Mouse (Mus musculus): ENCODE data around the gene Abcc4. TPM values are rescaled to one million over a fixed set of nuclear protein-coding genes. Genes with fewer than 3 reads are reported as not detected.
A peak's percentile ranks its signal among the peaks of the same experiment; 100 is the strongest.

Abcc4 gene
- 2.0 and 3.7 TPM in 2 replicates for polyA plus RNA-seq (2015; fragmentation: Nextera tagmentation; extraction: Ambion mirVana)

DNA sequence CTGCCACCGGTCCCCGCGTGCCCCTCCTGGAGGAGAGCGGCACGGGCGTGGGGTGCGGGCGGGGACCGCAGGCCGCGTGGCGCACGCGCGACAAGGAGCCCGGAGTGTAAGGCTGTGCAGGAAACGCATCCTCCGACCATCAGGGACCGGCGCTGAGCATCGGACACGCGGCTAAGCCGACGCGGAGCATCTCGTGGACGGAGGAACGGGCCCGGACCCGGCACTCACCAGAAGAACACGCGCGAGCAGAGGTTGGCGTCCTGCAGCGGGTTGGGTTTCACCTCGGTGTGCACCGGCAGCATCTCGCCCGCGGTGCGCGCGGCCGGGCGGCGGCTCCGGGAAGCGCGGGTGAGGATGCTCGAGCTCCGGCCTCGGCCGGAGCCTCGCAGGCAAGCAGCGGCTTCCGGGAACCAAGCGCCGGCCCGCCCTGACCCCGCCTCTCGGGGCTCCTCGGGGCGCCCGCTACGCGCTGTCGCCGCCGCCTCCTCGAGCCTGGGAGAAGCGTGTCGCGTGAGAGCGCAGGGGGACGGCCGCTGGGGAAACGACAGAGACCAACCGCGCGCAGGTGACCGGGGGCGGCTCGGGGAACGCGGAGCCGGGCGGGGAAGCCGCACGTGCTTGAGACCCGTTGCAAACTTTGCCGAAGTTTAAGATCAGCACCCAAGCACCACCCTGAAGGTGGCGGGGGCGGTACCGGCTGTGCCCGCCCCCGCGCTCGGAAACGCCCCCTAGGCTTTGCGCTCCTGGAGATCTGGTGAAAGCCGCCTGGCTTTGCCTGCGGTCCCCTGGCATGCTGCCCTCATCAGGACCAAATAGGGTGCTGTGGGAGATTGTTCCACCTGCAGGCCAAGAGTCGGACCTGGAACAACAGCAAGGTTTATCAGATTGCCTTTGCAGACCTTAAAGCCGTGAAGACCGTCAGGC, at the start of gene Abcc4:
Abcc4 (minus strand) TSS at position 412 of the 924 bp plus-strand sequence.
- peak within 1 kb of the TSS; percentile 67 for H3K4me3 ChIP-seq
- H3K9me3 ChIP-seq, result no peaks in the 10 kb centered on the region
- under 1% methylated on average over 106 of the region's 106 CpGs for WGBS
- peak; percentile 45 for ATAC-seq (ENCODE audit: insufficient number of reproducible peaks, insufficient read depth, low FRiP score, low TSS enrichment, low read depth)
- H3K4me1 ChIP-seq, result peaks cover 20% of the 10 kb centered on the region
- peaks cover 51% of the 10 kb centered on the region for H3K27me3 ChIP-seq
- peak within 1 kb of the TSS; percentile 74 for H3K9ac ChIP-seq
- peak within 1 kb of the TSS; percentile 99 for H3K4me2 ChIP-seq
- H3K27ac ChIP-seq, result no peak within 1 kb of the TSS
- no peaks in the 10 kb centered on the region for H3K36me3 ChIP-seq

DNA sequence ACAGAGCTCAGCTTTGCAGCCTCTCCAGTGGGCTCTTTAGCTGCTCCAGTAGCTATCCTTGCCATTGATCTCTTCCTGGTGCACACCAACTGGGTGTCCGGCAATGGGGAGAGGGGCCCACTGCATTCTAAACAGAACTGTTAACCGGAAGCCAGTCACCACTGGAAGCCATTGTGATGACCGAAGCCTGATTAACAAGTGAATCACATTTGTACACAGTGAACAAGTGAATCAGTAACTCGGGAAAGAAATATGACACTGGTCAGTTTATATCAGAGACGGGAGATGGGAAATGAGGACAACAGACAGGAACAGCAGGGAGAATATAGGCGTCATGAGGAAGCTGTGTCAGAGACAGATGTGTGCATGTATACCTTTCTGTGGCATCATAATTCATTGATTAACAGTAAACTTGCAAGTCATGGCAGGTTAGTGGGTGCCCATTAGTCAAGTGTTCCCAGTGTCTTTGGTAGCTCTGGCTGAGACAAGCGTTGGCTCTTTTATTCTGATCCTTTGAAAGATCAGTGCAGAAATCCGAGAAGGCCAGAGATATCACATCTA, 45.3 kb upstream of the Abcc4 start:
- 82% methylated on average over 8 of the region's 8 CpGs for WGBS
- ATAC-seq (ENCODE audit: insufficient number of reproducible peaks, insufficient read depth, low FRiP score, low TSS enrichment, low read depth), result no peak

DNA sequence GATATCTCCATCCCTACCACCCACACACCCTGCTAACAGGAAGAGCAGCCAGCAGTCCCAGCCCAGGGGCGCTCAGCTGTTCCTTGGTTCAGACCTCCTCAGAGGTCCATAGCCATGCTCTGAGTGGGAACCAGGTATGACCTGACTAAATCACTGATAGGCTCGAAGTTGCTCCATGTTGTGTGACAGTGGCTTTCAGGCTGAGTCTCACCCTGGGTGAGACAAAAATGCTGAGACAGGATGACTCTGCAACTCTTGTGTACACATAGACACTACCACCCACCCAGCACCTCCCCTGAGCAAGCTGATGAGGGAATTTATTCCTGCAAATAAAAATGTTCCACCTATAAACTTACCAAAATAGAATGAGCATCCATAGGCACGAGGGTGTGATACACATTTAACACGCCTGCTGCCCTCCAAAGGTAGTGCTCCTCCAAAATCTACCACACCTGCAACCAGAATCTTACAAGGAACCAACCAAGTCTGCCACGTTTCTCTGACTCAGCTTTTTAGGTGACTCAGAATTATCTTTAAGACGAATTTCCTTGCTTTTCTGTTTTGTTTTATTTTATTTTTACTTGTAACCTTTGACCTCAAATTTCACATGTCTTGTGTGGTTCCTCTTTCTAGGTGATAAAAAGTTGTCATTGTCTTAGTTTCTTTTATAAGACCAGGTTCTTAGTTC, 44.6 kb upstream of the Abcc4 start:
- Histone ChIP-seq H3K27ac (no peak overlapping the region), H3K9me3 (no peaks in the 10 kb centered on the region), H3K9ac (no peak overlapping the region), H3K4me3 (no peak overlapping the region), H3K4me1 (no peaks in the 10 kb centered on the region), H3K36me3 (no peaks in the 10 kb centered on the region), H3K27me3 (no peaks in the 10 kb centered on the region), H3K4me2 (no peak overlapping the region)
- WGBS, result 84% methylated on average over 6 of the region's 6 CpGs
- peak; percentile 20; the same call in 1 of the 2 replicates for ATAC-seq (ENCODE audit: insufficient number of reproducible peaks, insufficient read depth, low FRiP score, low TSS enrichment, low read depth)

More for the DNA sequence above, 45.3 kb upstream of the Abcc4 start:
- Histone ChIP-seq H3K9me3 (no peaks in the 10 kb centered on the region), H3K36me3 (no peaks in the 10 kb centered on the region), H3K9ac (no peak overlapping the region), H3K27me3 (no peaks in the 10 kb centered on the region), H3K4me3 (no peak overlapping the region), H3K27ac (no peak overlapping the region), H3K4me2 (no peak overlapping the region), H3K4me1 (no peaks in the 10 kb centered on the region)

DNA sequence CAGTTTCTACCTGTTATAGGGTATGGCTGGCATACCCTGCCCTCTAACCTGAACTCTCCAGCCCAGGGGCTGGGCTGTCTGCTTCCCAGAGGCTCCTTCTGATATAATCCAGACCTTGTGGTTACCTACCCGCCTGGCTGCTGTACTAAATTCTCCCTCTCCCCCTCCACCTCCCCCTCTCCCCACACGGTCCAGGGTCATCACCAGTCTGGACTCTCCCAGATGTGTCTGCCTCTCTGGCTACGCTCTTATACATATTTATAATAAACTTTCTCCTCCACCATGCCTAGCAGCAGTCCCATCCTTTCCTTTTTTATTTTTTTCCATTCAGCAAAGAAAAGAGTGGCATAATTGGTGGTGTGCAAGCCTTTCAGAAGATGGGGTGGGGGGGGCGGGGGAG, 43.7 kb upstream of the Abcc4 start:
- H3K4me2 ChIP-seq, result no peak overlapping the region
- no peak overlapping the region for H3K27ac ChIP-seq
- H3K9me3 ChIP-seq, result no peaks in the 10 kb centered on the region
- H3K4me1 ChIP-seq, result no peaks in the 10 kb centered on the region
- ATAC-seq (ENCODE audit: insufficient number of reproducible peaks, insufficient read depth, low FRiP score, low TSS enrichment, low read depth), result peak; percentile 26; the same call in 1 of the 2 replicates
- H3K27me3 ChIP-seq, result no peaks in the 10 kb centered on the region
- H3K36me3 ChIP-seq, result no peaks in the 10 kb centered on the region
- 56% methylated on average over 4 of the region's 4 CpGs for WGBS
- no peak overlapping the region for H3K9ac ChIP-seq
- H3K4me3 ChIP-seq, result no peak overlapping the region

DNA sequence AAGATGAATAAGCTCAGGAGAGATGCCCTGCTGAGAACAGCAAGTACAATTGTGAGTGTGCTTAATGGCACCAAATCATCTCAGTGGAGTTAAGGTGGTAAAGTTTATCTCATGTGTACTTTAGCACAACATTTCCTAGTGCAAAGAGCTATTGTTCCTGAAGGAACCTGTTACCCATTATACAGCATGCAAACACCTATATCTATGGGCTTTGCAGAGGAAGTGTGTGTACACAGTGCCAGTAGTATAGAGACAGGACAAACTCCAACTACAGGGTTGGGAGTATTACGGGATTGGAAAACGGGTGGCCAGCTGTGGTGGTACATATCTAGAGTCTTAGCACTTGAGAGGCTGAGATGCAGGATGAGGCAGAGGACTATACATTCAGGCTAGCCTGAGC, 43.0 kb upstream of the Abcc4 start:
- Histone ChIP-seq H3K27me3 (no peaks in the 10 kb centered on the region), H3K9ac (no peak overlapping the region), H3K4me3 (no peak overlapping the region), H3K9me3 (no peaks in the 10 kb centered on the region), H3K4me1 (no peaks in the 10 kb centered on the region), H3K27ac (no peak overlapping the region), H3K4me2 (no peak overlapping the region), H3K36me3 (no peaks in the 10 kb centered on the region)
- no peak for ATAC-seq (ENCODE audit: insufficient number of reproducible peaks, insufficient read depth, low FRiP score, low TSS enrichment, low read depth)
- 92% methylated on average over 2 of the region's 2 CpGs for WGBS

DNA sequence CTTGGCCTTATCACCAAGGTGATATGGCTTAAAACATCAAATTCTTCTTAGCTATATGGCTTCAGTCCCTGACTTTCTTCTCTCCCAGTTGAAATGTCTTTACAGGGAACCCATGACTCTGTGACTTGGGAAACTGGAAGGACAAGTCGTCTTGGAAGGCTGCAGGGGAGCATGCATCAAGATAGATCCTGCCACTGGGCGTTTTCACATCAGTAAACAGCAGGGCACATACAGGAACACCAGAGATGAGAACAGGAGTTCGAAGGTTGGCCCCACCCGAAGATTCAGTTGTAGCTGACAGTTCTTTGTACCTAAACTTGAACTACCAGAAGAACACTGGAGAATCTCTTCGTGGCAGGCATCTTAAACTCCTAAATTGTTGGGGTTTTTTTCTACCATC, 36.8 kb upstream of the Abcc4 start:
- WGBS, result 61% methylated on average over 5 of the region's 5 CpGs
- Histone ChIP-seq H3K27me3 (no peaks in the 10 kb centered on the region), H3K4me3 (no peak overlapping the region), H3K9me3 (no peaks in the 10 kb centered on the region; the same call in 1 of the 2 replicates), H3K27ac (no peak overlapping the region), H3K36me3 (no peaks in the 10 kb centered on the region), H3K9ac (no peak overlapping the region), H3K4me2 (no peak overlapping the region), H3K4me1 (no peaks in the 10 kb centered on the region)
- no peak for ATAC-seq (ENCODE audit: insufficient number of reproducible peaks, insufficient read depth, low FRiP score, low TSS enrichment, low read depth)

DNA sequence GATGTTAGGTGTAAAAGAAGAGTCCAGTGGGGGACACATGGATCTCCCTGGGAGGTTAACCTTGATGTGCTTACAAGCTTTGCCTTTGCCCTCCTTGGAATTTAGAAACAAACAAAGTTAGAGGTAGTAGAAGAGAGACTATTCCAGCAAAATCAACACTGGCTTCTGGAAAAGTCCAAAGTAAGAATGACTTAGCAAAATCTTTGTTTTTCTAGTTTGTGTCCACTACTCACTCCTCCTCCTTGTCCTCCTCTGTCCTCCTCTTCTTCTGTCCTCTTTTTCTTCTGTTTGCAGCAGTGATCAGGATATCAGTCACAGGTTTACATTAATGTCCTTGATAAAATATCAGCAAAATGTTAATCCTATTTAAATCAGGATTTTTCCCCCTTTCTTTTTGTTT, 35.8 kb upstream of the Abcc4 start:
- Histone ChIP-seq H3K9me3 (no peaks in the 10 kb centered on the region; the same call in 1 of the 2 replicates), H3K4me2 (no peak overlapping the region), H3K27me3 (no peaks in the 10 kb centered on the region), H3K4me1 (no peaks in the 10 kb centered on the region), H3K4me3 (no peak overlapping the region), H3K9ac (no peak overlapping the region), H3K27ac (no peak overlapping the region), H3K36me3 (no peaks in the 10 kb centered on the region)
- no peak for ATAC-seq (ENCODE audit: insufficient number of reproducible peaks, insufficient read depth, low FRiP score, low TSS enrichment, low read depth)

DNA sequence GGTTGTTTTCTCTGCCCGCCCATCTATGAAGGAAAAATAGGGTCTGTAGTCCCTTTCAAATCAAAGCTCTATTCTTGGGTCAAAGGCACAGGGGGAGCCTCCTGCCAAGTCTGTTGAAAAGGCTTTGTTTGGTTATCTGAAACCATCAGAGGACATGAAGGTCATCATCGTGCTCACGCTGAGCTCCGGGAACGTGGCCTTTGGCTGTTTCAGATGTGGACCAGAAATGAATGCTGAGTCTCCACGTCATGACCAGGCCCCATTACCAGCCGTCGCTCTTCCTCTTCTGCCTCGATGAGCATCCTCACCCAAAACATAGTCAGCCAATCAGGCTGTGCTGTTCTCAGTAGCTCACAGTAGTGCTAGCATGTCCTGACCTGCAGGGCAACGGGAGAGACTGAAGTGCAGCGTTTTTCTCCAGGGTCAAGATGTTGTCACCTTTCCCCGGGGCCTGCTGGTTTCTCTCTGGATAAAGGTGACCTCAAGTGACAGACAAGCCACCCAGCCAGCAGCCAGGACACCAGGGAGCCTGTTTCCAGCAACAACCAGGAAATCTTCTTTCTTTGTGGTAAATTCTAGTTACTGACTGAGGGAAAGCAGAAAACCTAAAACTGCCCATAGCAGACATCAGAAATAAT, 31.4 kb upstream of the Abcc4 start:
- Histone ChIP-seq H3K4me3 (no peak overlapping the region), H3K27me3 (no peaks in the 10 kb centered on the region), H3K9ac (no peak overlapping the region), H3K27ac (no peak overlapping the region), H3K9me3 (no peaks in the 10 kb centered on the region; the same call in 1 of the 2 replicates), H3K36me3 (no peaks in the 10 kb centered on the region), H3K4me1 (no peaks in the 10 kb centered on the region), H3K4me2 (no peak overlapping the region)
- ATAC-seq (ENCODE audit: insufficient number of reproducible peaks, insufficient read depth, low FRiP score, low TSS enrichment, low read depth), result no peak
- 23% methylated on average over 12 of the region's 12 CpGs for WGBS

DNA sequence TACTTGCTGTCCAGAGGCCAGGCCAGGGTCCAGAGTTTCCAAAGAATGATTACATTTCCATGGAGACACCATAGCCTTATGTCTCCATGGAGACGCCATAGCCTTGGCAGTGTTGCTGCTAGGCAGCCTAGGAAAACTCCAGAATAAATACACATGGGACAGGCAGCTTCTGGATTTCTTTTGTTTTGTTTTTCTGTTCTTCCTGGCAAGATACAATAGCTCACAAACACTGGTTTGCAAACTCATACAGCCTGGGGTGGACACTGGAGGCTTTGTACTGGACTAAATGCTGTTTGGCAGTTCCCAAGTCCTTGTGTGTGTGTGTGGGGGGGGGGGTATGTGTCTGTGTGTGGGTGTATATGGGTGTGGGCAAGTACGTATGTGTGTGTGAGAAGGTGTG, 29.1 kb upstream of the Abcc4 start:
- H3K27me3 ChIP-seq, result no peaks in the 10 kb centered on the region
- no peak overlapping the region for H3K4me3 ChIP-seq
- ATAC-seq (ENCODE audit: insufficient number of reproducible peaks, insufficient read depth, low FRiP score, low TSS enrichment, low read depth), result no peak
- no peaks in the 10 kb centered on the region; the same call in 1 of the 2 replicates for H3K9me3 ChIP-seq
- no peaks in the 10 kb centered on the region for H3K4me1 ChIP-seq
- 83% methylated on average over 2 of the region's 2 CpGs for WGBS
- H3K4me2 ChIP-seq, result no peak overlapping the region
- H3K36me3 ChIP-seq, result no peaks in the 10 kb centered on the region
- no peak overlapping the region for H3K9ac ChIP-seq
- no peak overlapping the region for H3K27ac ChIP-seq

DNA sequence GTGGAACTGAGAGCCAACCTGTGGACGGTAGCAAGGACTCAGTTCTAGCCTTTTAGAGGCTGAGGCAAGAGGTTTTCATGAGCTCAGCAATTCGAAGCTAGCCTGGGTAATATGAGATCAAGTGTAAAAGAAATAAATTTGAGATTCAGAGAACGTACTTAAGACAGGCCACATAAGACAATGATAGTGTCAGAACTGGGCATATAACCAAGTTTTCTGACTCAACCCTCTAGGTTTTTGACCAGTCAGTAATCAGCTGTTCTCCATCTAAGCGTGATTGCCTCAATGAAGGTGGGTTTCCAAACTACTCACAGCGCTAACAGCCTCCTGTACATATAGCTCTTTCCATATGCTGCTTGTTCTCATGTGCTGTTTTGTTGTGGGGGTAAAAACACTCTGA, 27.1 kb upstream of the Abcc4 start:
- no peak overlapping the region for H3K9ac ChIP-seq
- no peak overlapping the region for H3K4me2 ChIP-seq
- H3K27me3 ChIP-seq, result no peaks in the 10 kb centered on the region
- no peaks in the 10 kb centered on the region for H3K36me3 ChIP-seq
- no peak for ATAC-seq (ENCODE audit: insufficient number of reproducible peaks, insufficient read depth, low FRiP score, low TSS enrichment, low read depth)
- no peak overlapping the region for H3K27ac ChIP-seq
- 78% methylated on average over 5 of the region's 5 CpGs for WGBS
- no peak overlapping the region for H3K4me3 ChIP-seq
- no peaks in the 10 kb centered on the region for H3K4me1 ChIP-seq
- no peaks in the 10 kb centered on the region for H3K9me3 ChIP-seq

DNA sequence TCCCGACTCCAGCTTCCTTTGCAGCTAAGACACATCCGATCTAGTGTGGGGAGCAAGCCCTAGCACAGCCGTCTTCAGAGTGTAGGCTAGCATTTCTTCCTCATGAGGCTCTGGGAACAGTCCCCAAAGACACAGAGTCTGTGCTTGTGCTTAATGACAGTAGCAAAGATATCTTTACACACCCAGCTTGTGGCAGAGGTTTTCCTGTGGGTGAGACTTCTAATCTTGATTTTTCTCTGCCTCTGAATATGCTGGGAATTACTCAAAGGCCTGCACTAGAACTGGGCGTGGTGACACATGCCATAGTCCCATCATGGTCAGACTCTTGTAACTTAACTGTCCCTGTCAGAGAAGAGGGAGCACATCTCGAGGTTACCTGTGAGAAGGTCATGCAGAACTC, 24.6 kb upstream of the Abcc4 start:
- Histone ChIP-seq H3K4me1 (no peaks in the 10 kb centered on the region), H3K36me3 (no peaks in the 10 kb centered on the region), H3K27ac (no peak overlapping the region), H3K4me3 (no peak overlapping the region), H3K27me3 (no peaks in the 10 kb centered on the region), H3K9me3 (no peaks in the 10 kb centered on the region), H3K9ac (no peak overlapping the region), H3K4me2 (no peak overlapping the region)
- ATAC-seq (ENCODE audit: insufficient number of reproducible peaks, insufficient read depth, low FRiP score, low TSS enrichment, low read depth), result no peak
- 84% methylated on average over 5 of the region's 5 CpGs for WGBS
